Mouse (Mus musculus) bone marrow macrophage, adult 2 months (primary cell): ENCODE results near the gene Alox8. TPM values are rescaled to one million over a fixed set of nuclear protein-coding genes. Genes with fewer than 3 reads are reported as not detected.

Source experiments
- H3K27ac ChIP-seq: 2 replicates; pipeline ENCODE4 v1.5.1; 2012; ENCODE audit warnings: low read depth, low read length; ENCODE audit not compliant: insufficient read depth
- H3K4me1 ChIP-seq: 2 replicates; pipeline ENCODE4 v1.6.1; 2012; ENCODE audit warnings: low read length; ENCODE audit not compliant: control insufficient read depth, insufficient read depth
- H3K4me3 ChIP-seq: 2 replicates; pipeline ENCODE4 v1.5.1; 2012; ENCODE audit warnings: mild to moderate bottlenecking, low read length, moderate library complexity; ENCODE audit not compliant: insufficient read depth
- CTCF ChIP-seq: IDR thresholded peaks from 2 replicates; pipeline ENCODE4 v1.5.1; 2012; ENCODE audit warnings: low read depth, mild to moderate bottlenecking, low read length, moderate library complexity
- POLR2A ChIP-seq: IDR thresholded peaks from 2 replicates; pipeline ENCODE4 v1.6.1; 2012; ENCODE audit warnings: mild to moderate bottlenecking, low read depth, low read length, borderline replicate concordance
- polyA plus RNA-seq: library from polyadenylated mRNA; stranded (reverse); fragments of >200 nt; gene quantifications from 2 replicates; pipeline ENCODE4 v1.2.4, GENCODE M21; 2012; ENCODE audit not compliant: missing spikeins, insufficient read depth, insufficient read length

Gene Alox8
- polyA plus RNA-seq, 1 experiment = not detected

GRCm38 (mm10) chr11:69185936-69186335 lies 11.7 kb downstream of the Alox8 start:
- Histone ChIP-seq H3K4me3 (no peak overlapping the region), H3K27ac (no peak overlapping the region), H3K4me1 (no peaks in the 10 kb centered on the region)
- TF ChIP-seq POLR2A (no peak), CTCF (no peak)

GRCm38 (mm10) chr11:69185031-69185430 lies 12.6 kb downstream of the Alox8 start:
- TF ChIP-seq POLR2A = no peak
- H3K27ac ChIP-seq = no peak overlapping the region
- H3K4me1 ChIP-seq = no peaks in the 10 kb centered on the region
- no peak overlapping the region for H3K4me3 ChIP-seq

GRCm38 (mm10) chr11:69180120-69180519 lies 17.5 kb downstream of the Alox8 start:
- Histone ChIP-seq H3K27ac (no peak overlapping the region), H3K4me3 (no peak overlapping the region)

GRCm38 (mm10) chr11:69179512-69179911 lies 18.1 kb downstream of the Alox8 start:
- Histone ChIP-seq H3K4me1 (no peaks in the 10 kb centered on the region), H3K27ac (no peak overlapping the region), H3K4me3 (no peak overlapping the region)
- TF ChIP-seq POLR2A (no peak), CTCF (no peak)

More at GRCm38 (mm10) chr11:69180120-69180519, 17.5 kb downstream of the Alox8 start:
- no peak for TF ChIP-seq CTCF
- TF ChIP-seq POLR2A = no peak
- H3K4me1 ChIP-seq = no peaks in the 10 kb centered on the region

- Histone ChIP-seq H3K4me3 (no peak overlapping the region), H3K27ac (no peak overlapping the region), H3K4me1 (no peaks in the 10 kb centered on the region)
- TF ChIP-seq POLR2A = no peak
- no peak for TF ChIP-seq CTCF
These were observed 19.1 kb downstream of the Alox8 start for GRCm38 (mm10) chr11:69178525-69178924.

GRCm38 (mm10) chr11:69174722-69175121 lies 22.9 kb downstream of the Alox8 start:
- H3K27ac ChIP-seq = no peak overlapping the region
- no peak overlapping the region for H3K4me3 ChIP-seq
- no peaks in the 10 kb centered on the region for H3K4me1 ChIP-seq
- TF ChIP-seq POLR2A (no peak), CTCF (no peak)

GRCm38 (mm10) chr11:69172606-69173005 lies 25.0 kb downstream of the Alox8 start:
- Histone ChIP-seq H3K4me1 (no peaks in the 10 kb centered on the region), H3K27ac (no peak overlapping the region), H3K4me3 (no peak overlapping the region)
- TF ChIP-seq POLR2A (no peak), CTCF (no peak)

GRCm38 (mm10) chr11:69171626-69172025 lies 26.0 kb downstream of the Alox8 start:
- no peak overlapping the region for H3K27ac ChIP-seq
- no peak overlapping the region for H3K4me3 ChIP-seq
- TF ChIP-seq CTCF = peak; percentile 90
- TF ChIP-seq POLR2A = no peak
- H3K4me1 ChIP-seq = no peaks in the 10 kb centered on the region

GRCm38 (mm10) chr11:69169313-69169712 lies 28.3 kb downstream of the Alox8 start:
- no peak overlapping the region for H3K27ac ChIP-seq
- no peak overlapping the region for H3K4me3 ChIP-seq
- H3K4me1 ChIP-seq = no peaks in the 10 kb centered on the region
- TF ChIP-seq CTCF (no peak), POLR2A (no peak)

- no peak within 1 kb of the TSS for H3K27ac ChIP-seq
- TF ChIP-seq POLR2A (no peak), CTCF (no peak)
- H3K4me3 ChIP-seq = no peak within 1 kb of the TSS
- H3K4me1 ChIP-seq = no peaks in the 10 kb centered on the region
These were observed 40.8 kb downstream of the Alox8 start, which contains the start of gene Alox12b for GRCm38 (mm10) chr11:69156800-69157199. Gene Alox12b (plus strand): TSS chr11:69156989.

GRCm38 (mm10) chr11:69155351-69155750 lies 42.3 kb downstream of the Alox8 start:
- no peak overlapping the region for H3K27ac ChIP-seq
- no peak for TF ChIP-seq CTCF
- TF ChIP-seq POLR2A = no peak
- H3K4me3 ChIP-seq = no peak overlapping the region
- H3K4me1 ChIP-seq = no peaks in the 10 kb centered on the region
